Mouse (Mus musculus): ENCODE data around the gene Heg1. TPM values are rescaled to one million over a fixed set of nuclear protein-coding genes. Genes with fewer than 3 reads are reported as not detected.

Heg1 gene
- total RNA-seq, 2 experiments from 2014 or later, result 46.0 to 47.0 TPM

- DNase-seq, result no peak
These were observed 58.1 kb downstream of the Heg1 start for GRCm38 (mm10) chr16:33742233-33742632.

GRCm38 (mm10) chr16:33744622-33745419 lies 60.7 kb downstream of the Heg1 start:
- no peak for DNase-seq

GRCm38 (mm10) chr16:33745457-33745856 lies 61.3 kb downstream of the Heg1 start:
- DNase-seq, result no peak

- no peak for DNase-seq
These were observed 62.0 kb downstream of the Heg1 start for GRCm38 (mm10) chr16:33746074-33746676.

- no peak for DNase-seq
These were observed 63.3 kb downstream of the Heg1 start for GRCm38 (mm10) chr16:33747346-33747954.

GRCm38 (mm10) chr16:33747994-33748393 lies 63.8 kb downstream of the Heg1 start:
- DNase-seq, result no peak

- DNase-seq, result no peak
These were observed 67.0 kb downstream of the Heg1 start for GRCm38 (mm10) chr16:33751152-33751551.

GRCm38 (mm10) chr16:33751590-33751989 lies 67.4 kb downstream of the Heg1 start:
- no peak for DNase-seq

GRCm38 (mm10) chr16:33752904-33753578 lies 68.9 kb downstream of the Heg1 start:
- peak; percentile 24 for DNase-seq

- DNase-seq, result no peak
These were observed 71.1 kb downstream of the Heg1 start for GRCm38 (mm10) chr16:33755293-33755692.

GRCm38 (mm10) chr16:33755961-33756360 lies 71.8 kb downstream of the Heg1 start:
- DNase-seq, result no peak

GRCm38 (mm10) chr16:33756396-33756795 lies 72.2 kb downstream of the Heg1 start:
- DNase-seq, result no peak

GRCm38 (mm10) chr16:33759207-33759606 lies 75.0 kb downstream of the Heg1 start:
- DNase-seq, result no peak

- no peak for DNase-seq
These were observed 76.4 kb downstream of the Heg1 start for GRCm38 (mm10) chr16:33760542-33760941.

GRCm38 (mm10) chr16:33760996-33761395 lies 76.8 kb downstream of the Heg1 start:
- DNase-seq, result no peak

- DNase-seq, result no peak
These were observed 80.5 kb downstream of the Heg1 start for GRCm38 (mm10) chr16:33764501-33765193.

- no peak for DNase-seq
These were observed 81.3 kb downstream of the Heg1 start for GRCm38 (mm10) chr16:33765477-33765876.

- no peak for DNase-seq
These were observed 82.1 kb downstream of the Heg1 start for GRCm38 (mm10) chr16:33766309-33766708.

- DNase-seq, result no peak
These were observed 82.6 kb downstream of the Heg1 start for GRCm38 (mm10) chr16:33766757-33767156.

GRCm38 (mm10) chr16:33768491-33769278 lies 84.5 kb downstream of the Heg1 start:
- DNase-seq, result peak; percentile 23

- DNase-seq, result no peak
These were observed 85.7 kb downstream of the Heg1 start for GRCm38 (mm10) chr16:33769848-33770247.

Data from gastrocnemius, postnatal 25 days (tissue).